Mouse (Mus musculus): Measurements from ENCODE around the gene Gm20388. TPM values are rescaled to one million over a fixed set of nuclear protein-coding genes. Genes with fewer than 3 reads are reported as not detected.

The Gm20388 gene
- polyA plus RNA-seq, 1 experiment from 2014 or later = not detected

DNA sequence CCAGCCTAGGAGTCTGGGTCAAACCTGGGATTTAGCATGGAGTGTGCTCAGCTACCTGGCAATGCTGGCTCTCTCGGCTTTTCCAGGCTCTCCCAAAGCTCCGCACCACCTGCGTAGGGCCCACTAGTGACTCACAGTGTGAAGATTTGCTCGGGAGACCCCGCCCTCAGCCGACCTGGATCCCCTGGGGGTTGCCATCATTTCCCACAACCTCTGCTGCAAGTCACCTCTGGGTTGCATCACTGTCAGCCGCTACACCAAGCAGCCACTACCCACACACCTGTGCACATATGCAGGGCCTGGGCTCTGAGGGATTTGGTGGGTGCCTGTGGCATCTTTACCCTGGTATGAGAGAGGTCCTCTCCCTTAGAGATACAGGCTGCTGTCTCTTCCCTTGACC is 557.0 kb downstream of the Gm20388 start:
- H3K36me3 ChIP-seq (ENCODE audit: control insufficient read depth, insufficient read depth, low read length) = no peaks in the 10 kb centered on the region
- H3K4me2 ChIP-seq = no peak overlapping the region
- no peak overlapping the region for H3K4me3 ChIP-seq (ENCODE audit: low read depth, low read length)
- ATAC-seq (ENCODE audit: low FRiP score) (no peak), DNase-seq (ENCODE audit: low spot score, missing footprints) (no peak)
- 88% methylated on average over 7 of the region's 7 CpGs for WGBS
- peaks cover 25% of the 10 kb centered on the region for H3K4me1 ChIP-seq (ENCODE audit: control insufficient read depth, insufficient read depth, low read length)
- no peak overlapping the region for H3K9ac ChIP-seq (ENCODE audit: low read length)
- no peaks in the 10 kb centered on the region for H3K27me3 ChIP-seq (ENCODE audit: control insufficient read depth, insufficient read depth, low read length)
- H3K9me3 ChIP-seq (ENCODE audit: control insufficient read depth, low read length) = no peaks in the 10 kb centered on the region
- no peak overlapping the region for H3K27ac ChIP-seq (ENCODE audit: low read depth, low read length)

DNA sequence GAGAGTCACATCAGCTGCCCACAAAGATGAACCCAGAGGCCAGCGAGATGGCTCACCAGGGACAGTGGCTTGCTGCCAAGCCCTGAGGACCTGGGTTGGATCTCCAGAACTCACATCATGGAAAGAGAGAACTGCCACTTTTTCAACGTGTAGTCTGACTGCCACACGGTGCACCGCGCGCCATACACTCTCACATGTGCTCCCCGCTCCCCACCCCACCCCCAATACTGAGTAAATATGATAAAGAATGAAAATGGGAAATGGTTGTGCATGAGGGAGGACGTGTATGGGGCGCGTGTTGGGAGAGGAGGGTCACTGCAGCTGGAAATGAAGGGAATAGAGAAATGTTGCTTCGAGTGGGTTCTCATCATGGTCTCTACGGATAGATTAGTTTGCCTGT is 559.5 kb downstream of the Gm20388 start:
- 95% methylated on average over 12 of the region's 12 CpGs for WGBS
- no peak overlapping the region for H3K9ac ChIP-seq (ENCODE audit: low read length)
- no peaks in the 10 kb centered on the region for H3K36me3 ChIP-seq (ENCODE audit: control insufficient read depth, insufficient read depth, low read length)
- no peaks in the 10 kb centered on the region for H3K9me3 ChIP-seq (ENCODE audit: control insufficient read depth, low read length)
- ATAC-seq (ENCODE audit: low FRiP score) = no peak
- DNase-seq (ENCODE audit: low spot score, missing footprints) = no peak
- no peak overlapping the region for H3K27ac ChIP-seq (ENCODE audit: low read depth, low read length)
- peaks cover 41% of the 10 kb centered on the region for H3K4me1 ChIP-seq (ENCODE audit: control insufficient read depth, insufficient read depth, low read length)
- no peak overlapping the region for H3K4me2 ChIP-seq
- no peak overlapping the region for H3K4me3 ChIP-seq (ENCODE audit: low read depth, low read length)
- H3K27me3 ChIP-seq (ENCODE audit: control insufficient read depth, insufficient read depth, low read length) = no peaks in the 10 kb centered on the region

DNA sequence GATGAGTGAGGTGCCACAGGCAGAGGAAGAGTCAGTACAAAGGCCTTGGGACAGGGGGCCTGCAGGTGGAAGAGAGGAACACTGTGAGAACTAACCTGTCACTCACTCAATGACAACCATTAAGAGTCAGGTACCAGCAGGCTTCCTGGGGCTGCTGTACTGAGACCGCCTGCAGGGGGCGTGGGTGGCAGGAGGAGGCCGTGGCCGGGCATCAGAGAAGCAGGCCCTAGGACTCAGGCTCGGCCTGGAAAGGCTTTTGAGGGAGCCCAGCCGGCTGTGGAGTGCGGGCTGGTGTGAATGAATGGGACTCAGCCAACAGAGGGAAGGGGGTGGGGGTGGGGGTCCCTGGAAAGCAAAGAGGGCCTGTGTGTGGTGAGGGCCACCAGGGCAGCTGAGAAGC is 560.5 kb downstream of the Gm20388 start:
- Histone ChIP-seq H3K9me3 (ENCODE audit: control insufficient read depth, low read length) (no peaks in the 10 kb centered on the region), H3K27me3 (ENCODE audit: control insufficient read depth, insufficient read depth, low read length) (no peaks in the 10 kb centered on the region), H3K4me2 (no peak overlapping the region), H3K4me1 (ENCODE audit: control insufficient read depth, insufficient read depth, low read length) (peaks cover 45% of the 10 kb centered on the region), H3K27ac (ENCODE audit: low read depth, low read length) (peak overlapping the region; percentile 58), H3K4me3 (ENCODE audit: low read depth, low read length) (no peak overlapping the region), H3K9ac (ENCODE audit: low read length) (no peak overlapping the region), H3K36me3 (ENCODE audit: control insufficient read depth, insufficient read depth, low read length) (no peaks in the 10 kb centered on the region)
- WGBS = 4% methylated on average over 7 of the region's 7 CpGs
- peak; percentile 94 for DNase-seq (ENCODE audit: low spot score, missing footprints)
- ATAC-seq (ENCODE audit: low FRiP score) = no peak

DNA sequence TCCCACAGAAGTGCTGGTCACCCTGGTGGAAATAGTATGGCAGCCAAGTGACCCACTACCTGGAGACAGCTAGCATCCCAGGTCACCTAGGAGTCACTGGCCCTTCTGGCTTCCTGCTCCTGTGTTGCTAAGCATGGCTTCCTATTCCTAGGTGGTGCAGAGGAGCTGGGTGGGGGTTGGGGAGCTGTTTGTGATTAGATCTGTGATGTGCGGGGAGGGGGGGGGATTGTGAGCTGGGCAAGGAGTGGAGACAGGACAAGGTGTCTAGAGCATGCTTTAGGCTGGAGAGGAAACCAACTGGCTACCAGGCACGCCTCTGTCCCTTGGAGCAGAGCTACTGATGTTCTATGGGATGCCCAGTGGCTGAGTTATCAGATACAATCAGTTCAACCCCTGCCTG is 561.1 kb downstream of the Gm20388 start:
- Histone ChIP-seq H3K36me3 (ENCODE audit: control insufficient read depth, insufficient read depth, low read length) (no peaks in the 10 kb centered on the region), H3K27ac (ENCODE audit: low read depth, low read length) (peak overlapping the region; percentile 58), H3K4me2 (no peak overlapping the region; the same call in 1 of the 2 replicates), H3K4me3 (ENCODE audit: low read depth, low read length) (no peak overlapping the region), H3K9ac (ENCODE audit: low read length) (0 out of 2 replicates have a peak overlapping the region, but pooled peaks have one; percentile 14), H3K9me3 (ENCODE audit: control insufficient read depth, low read length) (no peaks in the 10 kb centered on the region), H3K4me1 (ENCODE audit: control insufficient read depth, insufficient read depth, low read length) (peaks cover 48% of the 10 kb centered on the region), H3K27me3 (ENCODE audit: control insufficient read depth, insufficient read depth, low read length) (no peaks in the 10 kb centered on the region)
- no peak for DNase-seq (ENCODE audit: low spot score, missing footprints)
- WGBS = 45% methylated on average over 2 of the region's 2 CpGs
- no peak for ATAC-seq (ENCODE audit: low FRiP score)

DNA sequence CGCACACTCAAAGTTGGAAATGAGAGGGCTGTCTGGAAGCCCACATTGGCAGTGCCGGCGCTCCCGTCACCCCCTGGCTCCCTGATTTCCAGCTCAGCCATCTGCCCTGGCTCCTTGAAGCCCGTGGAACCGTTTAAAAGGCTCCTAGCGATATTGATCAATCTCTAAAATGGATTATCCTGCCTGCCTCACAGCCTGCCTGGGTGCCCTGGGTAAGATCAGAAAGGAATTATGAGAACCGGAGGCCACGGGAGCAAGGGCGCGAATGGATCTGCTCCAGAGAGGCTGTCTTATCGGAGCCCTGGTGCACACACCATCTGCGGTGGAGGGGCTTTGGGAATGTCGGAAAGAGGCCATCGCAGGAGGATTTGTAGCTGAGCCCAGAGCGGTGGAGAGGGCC is 561.6 kb downstream of the Gm20388 start:
- DNase-seq (ENCODE audit: low spot score, missing footprints) (no peak), ATAC-seq (ENCODE audit: low FRiP score) (peak; percentile 5; the same call in 1 of the 2 replicates)
- peak overlapping the region; percentile 58 for H3K27ac ChIP-seq (ENCODE audit: low read depth, low read length)
- H3K9ac ChIP-seq (ENCODE audit: low read length) = peak overlapping the region; percentile 14
- peaks cover 52% of the 10 kb centered on the region for H3K4me1 ChIP-seq (ENCODE audit: control insufficient read depth, insufficient read depth, low read length)
- no peaks in the 10 kb centered on the region for H3K27me3 ChIP-seq (ENCODE audit: control insufficient read depth, insufficient read depth, low read length)
- H3K4me3 ChIP-seq (ENCODE audit: low read depth, low read length) = no peak overlapping the region
- no peak overlapping the region; the same call in 1 of the 2 replicates for H3K4me2 ChIP-seq
- H3K36me3 ChIP-seq (ENCODE audit: control insufficient read depth, insufficient read depth, low read length) = no peaks in the 10 kb centered on the region
- 33% methylated on average over 16 of the region's 16 CpGs for WGBS
- no peaks in the 10 kb centered on the region for H3K9me3 ChIP-seq (ENCODE audit: control insufficient read depth, low read length)

DNA sequence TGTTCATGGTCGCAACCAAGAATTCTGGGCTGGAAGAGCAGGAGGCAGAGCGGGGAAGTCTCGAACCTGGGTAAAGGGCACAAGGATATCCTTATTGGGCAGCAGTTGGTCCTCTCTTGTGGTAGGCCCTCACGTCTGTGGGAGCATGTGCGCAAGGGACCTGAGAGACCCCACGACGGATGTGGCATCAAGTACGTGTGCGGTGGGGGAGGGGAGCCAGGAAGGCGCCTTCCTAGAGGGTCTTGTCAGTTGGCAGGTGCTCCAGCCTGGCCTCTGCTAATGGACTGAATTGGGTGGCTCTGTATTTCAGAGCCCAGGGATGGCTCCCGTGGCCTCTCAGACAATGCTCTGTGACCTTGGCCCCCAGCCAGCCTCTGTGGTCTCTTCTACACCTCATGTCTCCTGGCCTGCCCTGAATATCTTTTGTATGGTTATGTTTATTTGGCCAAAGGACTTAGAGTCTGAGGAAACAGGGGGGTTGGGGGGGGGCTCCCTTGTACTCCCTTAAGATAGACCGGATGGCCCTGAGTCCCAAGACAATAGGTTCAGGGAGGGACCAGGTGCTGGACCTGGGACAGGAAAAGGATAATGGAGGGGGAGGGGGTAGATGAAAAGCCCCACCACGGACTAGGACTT is 563.2 kb downstream of the Gm20388 start:
- H3K27me3 ChIP-seq (ENCODE audit: control insufficient read depth, insufficient read depth, low read length) = no peaks in the 10 kb centered on the region
- no peak for ATAC-seq (ENCODE audit: low FRiP score)
- H3K4me1 ChIP-seq (ENCODE audit: control insufficient read depth, insufficient read depth, low read length) = peaks cover 57% of the 10 kb centered on the region
- H3K9me3 ChIP-seq (ENCODE audit: control insufficient read depth, low read length) = no peaks in the 10 kb centered on the region
- 88% methylated on average over 13 of the region's 13 CpGs for WGBS
- H3K36me3 ChIP-seq (ENCODE audit: control insufficient read depth, insufficient read depth, low read length) = no peaks in the 10 kb centered on the region
- H3K4me3 ChIP-seq (ENCODE audit: low read depth, low read length) = no peak overlapping the region
- no peak for DNase-seq (ENCODE audit: low spot score, missing footprints)
- H3K9ac ChIP-seq (ENCODE audit: low read length) = no peak overlapping the region
- no peak overlapping the region for H3K4me2 ChIP-seq
- no peak overlapping the region for H3K27ac ChIP-seq (ENCODE audit: low read depth, low read length)

DNA sequence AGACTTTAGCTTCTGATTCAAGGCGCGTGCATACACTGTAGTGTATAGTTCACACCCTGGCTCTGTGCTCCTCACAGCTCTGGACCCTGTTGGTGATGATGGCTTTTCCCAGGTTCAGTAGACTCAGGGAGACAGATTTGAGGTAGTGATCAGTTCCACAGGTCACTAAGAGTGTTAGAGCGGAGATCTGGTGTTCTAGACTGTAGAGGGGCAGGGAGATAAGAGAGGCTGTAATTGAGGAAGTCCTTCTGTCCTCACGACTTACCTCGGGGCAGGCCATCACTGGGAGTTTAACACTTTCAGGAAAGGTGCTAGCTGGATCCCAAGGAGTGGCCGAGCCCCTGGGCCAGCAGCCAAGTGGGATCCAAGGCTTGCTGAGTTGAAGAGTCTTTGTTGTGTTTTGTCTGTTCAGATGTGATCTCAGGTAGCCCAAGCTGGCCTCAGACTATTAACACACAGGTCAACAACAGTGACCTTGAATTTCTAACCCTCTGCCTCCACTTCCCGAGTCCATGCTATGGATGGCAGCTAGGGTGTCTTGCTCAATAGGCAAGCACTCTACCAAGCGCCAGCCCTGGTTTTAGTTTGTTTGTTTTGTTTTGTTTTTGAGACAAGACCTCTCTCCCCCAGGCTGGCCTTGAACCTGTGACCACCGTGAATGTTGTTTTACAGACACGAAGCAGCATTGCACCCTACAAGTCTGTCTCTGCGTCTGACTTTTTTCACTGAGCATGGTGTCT is 564.0 kb downstream of the Gm20388 start:
- Histone ChIP-seq H3K36me3 (ENCODE audit: control insufficient read depth, insufficient read depth, low read length) (no peaks in the 10 kb centered on the region), H3K9ac (ENCODE audit: low read length) (no peak overlapping the region), H3K4me1 (ENCODE audit: control insufficient read depth, insufficient read depth, low read length) (peaks cover 57% of the 10 kb centered on the region), H3K27ac (ENCODE audit: low read depth, low read length) (no peak overlapping the region; the same call in 1 of the 2 replicates), H3K4me3 (ENCODE audit: low read depth, low read length) (no peak overlapping the region), H3K4me2 (no peak overlapping the region), H3K27me3 (ENCODE audit: control insufficient read depth, insufficient read depth, low read length) (no peaks in the 10 kb centered on the region), H3K9me3 (ENCODE audit: control insufficient read depth, low read length) (no peaks in the 10 kb centered on the region)
- WGBS = 83% methylated on average over 11 of the region's 11 CpGs
- ATAC-seq (ENCODE audit: low FRiP score) = no peak
- no peak for DNase-seq (ENCODE audit: low spot score, missing footprints)

DNA sequence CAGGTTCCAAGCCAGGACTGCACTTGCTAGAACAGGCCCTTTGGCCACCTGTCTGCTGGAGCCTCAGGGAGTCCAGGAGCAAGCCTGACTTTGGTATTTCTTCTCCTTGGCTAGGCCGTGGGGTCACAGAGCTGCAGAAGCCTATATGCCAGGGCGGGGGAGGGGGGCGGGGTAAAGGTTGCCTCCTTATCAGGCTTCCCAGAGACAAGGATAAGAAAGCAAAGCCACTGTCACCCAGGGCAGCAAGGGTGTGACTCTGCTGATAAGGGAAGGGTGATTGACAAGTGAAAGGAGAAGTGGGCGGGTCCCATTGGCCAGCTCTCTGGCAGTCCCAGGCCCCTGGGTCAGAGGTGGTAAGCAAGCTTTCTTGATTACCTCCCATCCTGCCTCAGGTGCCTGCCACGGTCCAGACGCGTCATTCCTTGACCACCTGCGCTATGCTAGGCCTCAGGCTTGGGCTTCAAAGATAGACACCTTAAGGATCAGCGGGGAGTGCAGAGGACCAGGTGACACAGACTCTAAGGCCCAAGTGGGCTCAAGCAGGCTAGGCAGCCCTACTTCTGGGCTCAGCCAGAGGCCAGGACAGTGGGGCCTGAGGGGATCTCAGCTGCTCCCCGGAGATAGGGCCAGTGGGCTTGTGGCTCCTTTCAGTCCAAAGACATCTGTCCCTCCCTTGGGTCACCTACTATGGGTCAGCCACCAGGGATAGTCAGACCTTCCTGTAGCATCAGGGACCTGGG is 565.0 kb downstream of the Gm20388 start:
- peaks cover 57% of the 10 kb centered on the region for H3K4me1 ChIP-seq (ENCODE audit: control insufficient read depth, insufficient read depth, low read length)
- no peak overlapping the region for H3K9ac ChIP-seq (ENCODE audit: low read length)

More for the DNA sequence above, 565.0 kb downstream of the Gm20388 start:
- no peak overlapping the region for H3K4me3 ChIP-seq (ENCODE audit: low read depth, low read length)
- H3K27ac ChIP-seq (ENCODE audit: low read depth, low read length) = peak overlapping the region; percentile 10; the same call in 1 of the 2 replicates
- H3K27me3 ChIP-seq (ENCODE audit: control insufficient read depth, insufficient read depth, low read length) = no peaks in the 10 kb centered on the region
- ATAC-seq (ENCODE audit: low FRiP score) (peak; percentile 43), DNase-seq (ENCODE audit: low spot score, missing footprints) (no peak)
- WGBS = 61% methylated on average over 10 of the region's 10 CpGs
- no peaks in the 10 kb centered on the region for H3K9me3 ChIP-seq (ENCODE audit: control insufficient read depth, low read length)
- H3K4me2 ChIP-seq = no peak overlapping the region
- no peaks in the 10 kb centered on the region for H3K36me3 ChIP-seq (ENCODE audit: control insufficient read depth, insufficient read depth, low read length)

Data from midbrain, embryonic 11.5 days (tissue).